Mouse (Mus musculus) limb, embryonic 10.5 days (tissue): ENCODE measurements around the gene Iqsec1. TPM values are rescaled to one million over a fixed set of nuclear protein-coding genes. Genes with fewer than 3 reads are reported as not detected.
A peak's percentile ranks its signal among the peaks of the same experiment; 100 is the strongest.

Experiments
- DNase-seq: peaks from one replicate; pipeline ENCODE4 v3.0.0-alpha.2; 2017; ENCODE audit warnings: low spot score
- H3K27ac ChIP-seq: fragments of 300-500 bp; sonication (generic); 2 replicates; pipeline ENCODE4 v1.5.1; 2016; ENCODE audit warnings: mild to moderate bottlenecking
- H3K27me3 ChIP-seq: fragments of 300-500 bp; sonication (generic); 2 replicates; pipeline ENCODE4 v1.6.1; 2016; ENCODE audit warnings: low read depth, mild to moderate bottlenecking; ENCODE audit not compliant: poor library complexity, severe bottlenecking
- H3K36me3 ChIP-seq: fragments of 300-500 bp; sonication (generic); 2 replicates; pipeline ENCODE4 v1.6.1; 2016; ENCODE audit warnings: mild to moderate bottlenecking, moderate library complexity
- H3K4me1 ChIP-seq: fragments of 300-500 bp; sonication (generic); 2 replicates; pipeline ENCODE4 v1.6.1; 2016
- H3K4me3 ChIP-seq: fragments of 300-500 bp; sonication (generic); 2 replicates; pipeline ENCODE4 v1.5.1; 2016; ENCODE audit warnings: mild to moderate bottlenecking, moderate library complexity
- H3K9me3 ChIP-seq: fragments of 300-500 bp; sonication (generic); replicated peaks from 2 replicates; pipeline ENCODE4 v1.6.1; 2016; ENCODE audit warnings: mild to moderate bottlenecking
- WGBS: fragments of 180-500 bp; shearing (Covaris S2); methylation state at CpG from one replicate; pipeline ENCODE4 v1.1.7; 2016; 5-methylcytosine and 5-hydroxymethylcytosine counted together
- polyA plus RNA-seq: library from polyadenylated mRNA; unstranded; fragments of >200 nt; fragmentation: Nextera tagmentation; extraction: Ambion mirVana; gene quantifications from 2 replicates; pipeline ENCODE4 v1.2.1, GENCODE M21; 2016

Gene Iqsec1
- polyA plus RNA-seq, 1 experiment from 2014 or later, result 6.7 TPM

DNA sequence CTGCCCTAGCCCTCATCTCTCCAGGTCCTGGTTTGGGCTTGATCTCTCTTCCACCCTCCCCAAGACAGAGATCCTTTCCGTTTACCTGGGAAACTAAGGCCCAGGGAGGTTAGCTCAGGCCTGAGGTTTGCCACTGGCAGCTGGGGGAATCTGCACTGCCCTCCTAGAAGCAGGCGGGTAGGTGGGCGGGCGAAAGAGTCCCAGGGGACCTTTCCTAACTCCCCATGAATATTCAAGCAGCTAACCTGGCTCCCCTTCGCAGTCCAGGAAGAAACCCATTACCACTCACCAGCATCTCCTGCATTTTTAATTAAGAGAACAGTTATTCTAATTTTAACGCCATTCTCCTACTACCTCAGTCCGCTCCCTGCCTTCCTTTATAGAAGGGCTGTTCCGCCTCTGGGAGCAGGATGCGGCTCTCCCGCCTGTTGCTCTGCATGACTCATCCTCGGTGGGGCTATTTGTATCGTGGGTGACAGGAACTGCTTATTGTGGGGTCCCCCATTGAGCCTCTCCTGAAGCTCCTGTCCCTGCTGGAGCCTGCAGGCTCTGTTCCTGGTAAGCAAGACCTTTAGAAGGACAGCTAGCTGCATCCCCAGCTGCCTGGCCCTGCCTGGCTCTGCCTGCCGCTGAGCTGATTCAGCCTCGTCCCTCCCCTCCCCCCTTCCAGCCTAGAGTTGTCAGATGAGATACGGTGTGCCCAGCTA lies 12.5 kb upstream of the Iqsec1 start:
- WGBS, result 10% methylated on average over 15 of the region's 15 CpGs
- Histone ChIP-seq H3K4me1 (peaks cover 23% of the 10 kb centered on the region), H3K27ac (no peak overlapping the region), H3K4me3 (peak overlapping the region; percentile 18; the same call in 1 of the 2 replicates), H3K27me3 (peaks cover 20% of the 10 kb centered on the region), H3K9me3 (no peaks in the 10 kb centered on the region), H3K36me3 (no peaks in the 10 kb centered on the region)
- DNase-seq, result no peak

DNA sequence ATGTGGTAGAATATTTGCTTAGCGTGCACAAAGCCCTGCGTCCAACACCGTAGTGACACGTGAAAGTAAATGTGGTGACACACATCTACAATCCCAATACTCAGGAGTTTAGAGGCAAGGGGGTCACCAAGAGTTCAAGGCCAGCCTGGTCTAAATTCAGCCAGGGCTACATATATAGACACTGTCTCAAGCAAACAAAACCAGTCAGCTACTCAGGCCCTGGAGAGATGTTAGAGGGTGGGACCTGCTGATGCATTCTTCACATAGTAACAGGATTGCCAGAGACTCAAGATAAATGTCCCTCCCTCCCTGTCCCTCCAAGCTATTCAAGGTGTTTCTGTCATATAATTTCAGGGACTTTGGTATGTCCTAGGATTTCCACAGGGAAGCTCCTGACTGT lies 10.7 kb upstream of the Iqsec1 start:
- no peak overlapping the region for H3K27ac ChIP-seq
- no peak for DNase-seq
- 93% methylated on average over 4 of the region's 4 CpGs for WGBS
- H3K27me3 ChIP-seq, result peaks cover 20% of the 10 kb centered on the region
- peaks cover 23% of the 10 kb centered on the region for H3K4me1 ChIP-seq
- H3K36me3 ChIP-seq, result no peaks in the 10 kb centered on the region
- no peak overlapping the region for H3K4me3 ChIP-seq
- no peaks in the 10 kb centered on the region for H3K9me3 ChIP-seq

DNA sequence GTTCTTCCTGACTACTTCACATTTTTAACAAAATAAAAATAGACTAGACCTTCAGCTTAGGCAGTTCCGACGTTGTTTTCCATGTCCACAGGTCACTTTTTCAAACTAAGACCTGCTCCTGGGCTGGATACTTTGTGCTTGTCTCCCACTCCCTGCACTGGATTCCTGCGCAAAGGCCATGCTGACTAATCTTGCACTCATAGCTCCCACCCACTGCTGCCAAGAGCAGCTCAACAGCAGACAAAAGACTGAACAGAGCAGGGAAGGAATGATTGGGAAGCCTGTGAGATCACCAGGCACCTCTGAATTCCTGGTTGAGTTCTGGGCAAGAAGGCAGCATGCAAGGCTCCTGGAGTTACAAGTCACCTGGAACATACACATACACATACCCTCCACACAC lies 8.5 kb upstream of the Iqsec1 start:
- H3K27ac ChIP-seq, result no peak overlapping the region
- WGBS, result 94% methylated on average over 3 of the region's 3 CpGs
- no peak for DNase-seq
- H3K36me3 ChIP-seq, result no peaks in the 10 kb centered on the region
- H3K9me3 ChIP-seq, result no peaks in the 10 kb centered on the region
- peaks cover 17% of the 10 kb centered on the region for H3K4me1 ChIP-seq
- H3K4me3 ChIP-seq, result no peak overlapping the region
- peaks cover 20% of the 10 kb centered on the region for H3K27me3 ChIP-seq

DNA sequence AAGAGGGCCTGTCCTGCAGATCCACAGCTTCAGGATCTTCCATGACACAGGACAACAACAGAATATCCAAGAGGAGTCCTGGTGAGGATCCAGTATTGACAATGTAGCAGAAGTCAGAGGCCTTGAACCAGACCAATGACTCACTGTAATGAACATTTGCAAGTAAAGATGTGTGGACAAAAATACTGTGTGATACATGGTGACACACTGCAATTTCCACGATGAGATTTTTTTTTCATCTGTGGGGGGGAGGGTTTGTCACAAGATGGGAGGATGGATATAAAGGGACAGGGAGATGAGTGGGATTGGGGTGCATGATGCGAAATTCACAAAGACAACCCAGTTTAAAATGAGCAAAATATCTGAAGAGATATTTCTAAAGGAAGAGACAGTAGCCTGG lies 7.7 kb upstream of the Iqsec1 start:
- no peaks in the 10 kb centered on the region for H3K36me3 ChIP-seq
- 87% methylated on average over 2 of the region's 2 CpGs for WGBS

DNA sequence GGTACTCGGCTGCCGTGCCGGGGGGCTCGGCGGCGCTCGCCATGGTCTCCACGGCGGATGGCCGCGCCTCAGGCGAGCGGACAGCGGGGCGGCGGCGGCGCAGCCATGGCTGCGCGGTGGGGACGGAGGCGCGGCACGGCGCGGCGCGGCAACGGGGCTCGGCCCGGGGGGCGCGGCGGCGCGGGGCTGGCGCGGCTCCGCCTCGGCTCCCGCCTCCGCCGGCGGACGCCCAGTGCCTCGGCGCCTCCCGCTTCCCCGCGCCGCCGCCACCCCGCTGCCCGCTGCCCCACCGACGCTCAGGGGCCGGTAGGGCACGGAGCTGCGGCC lies 223 bp downstream of the Iqsec1 start:
- 3% methylated on average over 59 of the region's 59 CpGs for WGBS
- peaks cover 26% of the 10 kb centered on the region for H3K27me3 ChIP-seq
- peaks cover 23% of the 10 kb centered on the region for H3K4me1 ChIP-seq
- H3K4me3 ChIP-seq, result peak overlapping the region; percentile 73
- DNase-seq, result no peak
- peak overlapping the region; percentile 78 for H3K27ac ChIP-seq
- H3K9me3 ChIP-seq, result no peaks in the 10 kb centered on the region
- H3K36me3 ChIP-seq, result no peaks in the 10 kb centered on the region

More for the DNA sequence above, 7.7 kb upstream of the Iqsec1 start:
- Histone ChIP-seq H3K27me3 (peaks cover 13% of the 10 kb centered on the region), H3K4me1 (peaks cover 15% of the 10 kb centered on the region), H3K9me3 (no peaks in the 10 kb centered on the region), H3K27ac (no peak overlapping the region), H3K4me3 (no peak overlapping the region)
- no peak for DNase-seq

DNA sequence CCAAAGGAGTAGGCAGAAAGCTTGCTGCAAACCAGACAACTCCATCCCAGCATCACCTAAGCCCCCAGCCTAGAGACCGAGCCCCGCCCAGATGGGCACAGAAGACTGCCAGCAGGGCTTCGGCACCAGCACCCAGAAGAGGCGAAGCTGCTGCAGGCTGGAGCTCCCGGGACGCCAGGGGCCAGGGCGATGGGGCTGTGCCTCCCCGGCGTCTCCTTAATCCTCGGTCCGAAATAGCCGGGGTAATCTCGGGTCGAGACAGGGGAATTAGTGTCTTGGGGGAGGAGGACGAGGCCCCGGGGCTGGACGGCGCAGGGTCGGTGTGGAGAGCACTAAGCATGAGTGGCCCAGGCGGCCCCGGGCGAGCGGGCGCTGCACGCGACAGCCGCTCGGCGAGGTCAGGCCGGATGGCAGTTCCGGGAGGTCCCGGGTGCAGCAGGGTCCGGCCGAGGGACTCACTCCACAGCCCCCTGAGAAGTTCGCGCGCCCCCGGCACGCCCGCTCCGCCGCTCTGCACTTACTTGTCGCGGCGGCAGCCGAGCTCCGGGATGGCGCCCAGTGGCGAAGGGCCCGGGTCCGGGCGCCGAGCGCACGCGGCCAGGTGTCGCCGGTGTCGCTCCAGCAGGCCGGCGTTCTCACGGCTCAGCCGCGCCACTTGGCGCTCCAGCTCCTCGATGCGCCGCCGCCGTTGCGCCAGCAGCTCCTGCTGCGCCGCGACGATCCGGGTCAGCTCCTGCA lies 755 bp downstream of the Iqsec1 start:
- Histone ChIP-seq H3K9me3 (no peaks in the 10 kb centered on the region), H3K4me3 (peak overlapping the region; percentile 73), H3K4me1 (peaks cover 23% of the 10 kb centered on the region), H3K36me3 (no peaks in the 10 kb centered on the region), H3K27ac (peak overlapping the region; percentile 78), H3K27me3 (peaks cover 26% of the 10 kb centered on the region)
- peak; percentile 74 for DNase-seq
- WGBS, result under 1% methylated on average over 76 of the region's 76 CpGs

DNA sequence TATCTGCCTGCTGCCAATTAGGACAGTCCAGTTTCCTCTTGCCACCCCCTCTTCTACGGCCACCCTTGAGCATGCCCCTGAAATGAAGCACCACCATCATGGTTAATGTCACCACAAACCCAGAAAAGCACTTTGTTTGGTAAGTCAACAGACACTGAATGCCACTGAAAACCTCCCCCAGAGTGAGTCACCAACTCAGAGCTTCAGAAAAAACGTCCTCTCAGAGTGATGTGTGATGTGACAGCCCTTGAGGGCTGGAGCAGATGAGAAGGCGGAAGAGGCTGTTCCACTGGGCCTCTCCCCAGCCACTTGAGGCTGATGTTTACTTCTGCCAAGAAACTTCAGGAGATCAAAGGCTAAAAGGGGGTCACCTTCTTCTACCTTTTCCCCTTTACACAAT lies 4.4 kb downstream of the Iqsec1 start:
- DNase-seq, result no peak
- H3K27me3 ChIP-seq, result peaks cover 26% of the 10 kb centered on the region
- WGBS, result 48% methylated on average over 3 of the region's 3 CpGs
- H3K9me3 ChIP-seq, result no peaks in the 10 kb centered on the region
- H3K36me3 ChIP-seq, result no peaks in the 10 kb centered on the region
- no peak overlapping the region for H3K4me3 ChIP-seq
- peaks cover 19% of the 10 kb centered on the region for H3K4me1 ChIP-seq
- no peak overlapping the region for H3K27ac ChIP-seq

DNA sequence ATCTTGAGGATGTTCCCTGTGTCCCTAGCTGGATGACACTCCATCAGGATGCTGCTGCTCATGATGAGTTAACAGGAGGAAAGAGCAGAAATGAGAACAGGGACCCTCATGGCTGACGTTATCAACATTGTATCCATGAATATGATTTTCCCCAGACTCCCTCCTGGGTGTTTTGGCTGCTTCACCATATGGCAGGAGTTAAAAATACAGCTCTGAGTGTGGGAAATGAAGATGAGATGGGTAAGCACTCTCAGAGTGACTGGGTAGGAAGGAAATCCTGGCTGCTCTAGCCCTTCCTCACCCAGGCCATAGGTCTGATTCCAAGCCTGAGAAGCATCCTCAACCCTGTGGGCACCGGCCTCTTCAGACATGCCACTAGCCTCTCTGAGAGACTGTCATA lies 14.2 kb downstream of the Iqsec1 start:
- H3K9me3 ChIP-seq, result no peaks in the 10 kb centered on the region
- no peak for DNase-seq
- no peaks in the 10 kb centered on the region for H3K36me3 ChIP-seq
- H3K27me3 ChIP-seq, result no peaks in the 10 kb centered on the region
- H3K4me1 ChIP-seq, result peaks cover 6% of the 10 kb centered on the region
- no peak overlapping the region for H3K27ac ChIP-seq
- 85% methylated on average over 2 of the region's 2 CpGs for WGBS
- H3K4me3 ChIP-seq, result no peak overlapping the region

DNA sequence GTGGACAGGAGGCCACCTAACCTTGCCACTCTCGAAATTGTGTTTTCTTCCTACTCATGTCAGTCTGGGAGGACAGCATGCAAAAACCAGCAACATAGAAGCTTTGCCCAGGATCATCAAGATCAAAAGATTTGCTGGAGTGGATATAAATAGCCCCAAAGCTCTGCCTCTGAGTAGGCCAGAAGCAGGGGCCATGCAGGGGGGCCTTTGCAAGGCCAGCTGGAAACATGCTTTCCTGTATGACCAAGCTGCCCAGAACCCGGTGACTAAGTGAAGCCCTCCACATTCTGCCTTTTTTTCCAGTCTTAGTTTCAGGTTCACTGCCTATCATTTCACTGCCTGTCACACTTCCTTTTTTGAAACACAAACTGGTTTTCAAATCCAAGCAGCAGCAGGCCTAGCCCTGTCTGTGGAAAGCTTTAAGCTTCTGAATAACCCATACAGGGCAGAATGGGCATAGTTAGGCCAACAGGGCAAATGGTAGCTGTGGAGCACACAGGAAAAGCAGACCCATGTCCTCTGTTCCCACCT lies 19.1 kb downstream of the Iqsec1 start:
- 58% methylated on average over 2 of the region's 2 CpGs for WGBS
- no peaks in the 10 kb centered on the region for H3K9me3 ChIP-seq
- H3K36me3 ChIP-seq, result no peaks in the 10 kb centered on the region
- no peak overlapping the region for H3K4me3 ChIP-seq
- H3K27me3 ChIP-seq, result no peaks in the 10 kb centered on the region
- H3K4me1 ChIP-seq, result peaks cover 8% of the 10 kb centered on the region
- no peak overlapping the region for H3K27ac ChIP-seq
- no peak for DNase-seq

DNA sequence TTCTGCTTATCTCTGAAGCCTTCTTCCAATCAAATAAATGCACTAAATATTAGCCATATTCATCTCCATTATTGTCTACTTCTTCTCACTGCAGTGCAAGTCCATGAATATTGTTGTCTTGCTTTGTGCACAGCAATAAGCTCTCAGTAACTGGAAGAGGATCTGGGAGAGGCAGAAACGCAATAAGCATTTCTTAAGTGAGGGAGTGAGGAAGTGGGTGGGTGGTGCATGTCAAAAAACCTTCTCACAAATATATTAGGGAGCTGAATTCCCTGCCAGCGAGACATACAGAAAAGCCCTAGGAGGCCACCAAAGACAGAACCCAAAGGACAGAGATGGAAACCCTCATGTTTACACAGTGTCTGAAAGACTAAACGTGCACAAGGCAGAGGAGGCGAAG lies 35.1 kb downstream of the Iqsec1 start:
- 86% methylated on average over 4 of the region's 4 CpGs for WGBS
- H3K27me3 ChIP-seq, result no peaks in the 10 kb centered on the region
- H3K27ac ChIP-seq, result no peak overlapping the region
- H3K36me3 ChIP-seq, result no peaks in the 10 kb centered on the region
- H3K4me3 ChIP-seq, result no peak overlapping the region
- no peaks in the 10 kb centered on the region for H3K4me1 ChIP-seq
- no peaks in the 10 kb centered on the region for H3K9me3 ChIP-seq
- DNase-seq, result no peak

DNA sequence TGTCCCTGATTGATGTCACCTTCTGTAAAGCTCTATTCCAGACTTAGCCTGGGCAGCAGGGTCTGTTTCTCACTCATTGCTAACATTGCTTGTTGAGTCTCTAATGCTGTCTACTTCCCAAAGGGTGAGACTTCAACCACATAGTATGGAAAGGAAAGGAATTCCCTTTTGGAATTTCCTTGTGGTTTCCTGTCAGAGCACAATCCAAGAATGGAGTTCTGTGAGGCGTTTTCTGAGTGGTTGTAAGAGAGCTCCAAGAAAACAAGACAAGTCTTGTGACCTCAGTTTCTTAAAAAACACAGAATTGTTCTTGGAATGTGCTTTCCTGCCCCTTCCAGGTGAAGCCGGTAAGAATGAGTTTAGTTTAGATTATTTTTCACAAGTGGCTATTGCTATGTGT lies 37.5 kb downstream of the Iqsec1 start:
- 0 out of 2 replicates have a peak, but pooled peaks cover 1% of the 10 kb centered on the region for H3K4me1 ChIP-seq
- H3K4me3 ChIP-seq, result no peak overlapping the region
- H3K9me3 ChIP-seq, result no peaks in the 10 kb centered on the region
- no peak overlapping the region for H3K27ac ChIP-seq
- DNase-seq, result no peak
- no peaks in the 10 kb centered on the region for H3K36me3 ChIP-seq
- 86% methylated on average over 2 of the region's 2 CpGs for whole genome bisulfite sequencing
- no peaks in the 10 kb centered on the region for H3K27me3 ChIP-seq

DNA sequence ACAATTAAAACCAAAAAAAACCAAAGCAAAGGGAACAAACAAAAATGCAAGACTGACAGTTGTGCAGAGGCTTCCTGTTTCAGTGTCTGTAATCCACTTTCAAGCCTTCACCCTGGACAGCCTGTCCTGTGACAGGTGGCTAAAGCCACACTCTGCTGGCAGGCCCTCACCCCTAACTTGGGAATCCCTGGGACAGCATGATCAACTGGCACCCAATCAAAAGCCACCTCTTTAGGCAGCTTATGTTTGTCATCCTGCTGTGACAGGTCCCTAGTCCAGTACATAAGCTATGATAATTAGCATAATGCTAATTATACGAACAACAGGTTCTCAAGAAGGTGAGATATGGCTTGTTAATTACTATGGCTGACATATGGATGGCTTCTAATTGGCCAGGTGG lies 40.4 kb downstream of the Iqsec1 start:
- no peaks in the 10 kb centered on the region for H3K36me3 ChIP-seq
- H3K9me3 ChIP-seq, result no peaks in the 10 kb centered on the region
- H3K4me1 ChIP-seq, result 0 out of 2 replicates have a peak, but pooled peaks cover 3% of the 10 kb centered on the region
- no peak overlapping the region for H3K4me3 ChIP-seq
- 81% methylated on average over 1 of the region's 1 CpGs for WGBS
- H3K27me3 ChIP-seq, result no peaks in the 10 kb centered on the region
- H3K27ac ChIP-seq, result no peak overlapping the region
- no peak for DNase-seq

DNA sequence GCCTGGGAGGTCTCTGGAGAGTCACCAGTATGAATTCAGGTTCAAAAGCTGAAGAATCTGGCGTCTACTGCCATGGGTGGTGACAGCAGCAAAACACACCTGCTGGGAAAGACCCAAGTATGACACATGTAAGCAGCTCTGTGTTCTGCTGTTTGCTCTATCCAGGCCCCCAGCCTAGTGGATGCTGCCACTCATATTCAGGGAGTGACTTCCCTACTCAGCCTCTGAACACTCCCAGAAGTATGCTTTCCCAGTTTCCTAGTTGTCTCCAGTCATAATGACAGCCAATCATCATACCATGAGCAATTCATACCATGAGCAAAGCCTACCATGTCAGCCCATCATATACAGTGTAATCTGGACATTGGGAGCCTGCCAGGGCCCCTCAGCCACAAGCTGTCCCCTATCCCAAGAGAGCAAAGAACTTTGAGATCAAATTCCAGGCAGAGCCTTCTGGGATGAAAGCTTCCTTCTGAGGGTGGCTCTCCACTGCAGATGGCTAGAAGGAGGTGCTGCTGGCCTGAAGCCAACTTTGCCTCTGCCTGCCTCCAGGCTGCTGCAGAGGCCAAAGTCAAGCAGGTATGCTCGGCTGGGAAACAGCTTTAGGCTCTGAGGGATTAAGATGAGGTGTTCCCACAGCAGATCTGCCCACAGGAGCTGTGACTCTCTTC lies 42.8 kb downstream of the Iqsec1 start:
- DNase-seq, result no peak
- no peaks in the 10 kb centered on the region for H3K36me3 ChIP-seq
- H3K9me3 ChIP-seq, result no peaks in the 10 kb centered on the region
- H3K4me3 ChIP-seq, result no peak overlapping the region
- H3K27ac ChIP-seq, result no peak overlapping the region
- WGBS, result 72% methylated on average over 2 of the region's 2 CpGs
- 0 out of 2 replicates have a peak, but pooled peaks cover 3% of the 10 kb centered on the region for H3K4me1 ChIP-seq
- H3K27me3 ChIP-seq, result no peaks in the 10 kb centered on the region
